Mouse (Mus musculus): ENCODE data around the gene Apol7b.
A peak's percentile ranks its signal among the peaks of the same experiment; 100 is the strongest.
"Not testable (repeated sequence)": the region's sequence is repeated elsewhere in the genome, so short reads cannot be mapped to it uniquely, and the experiment has no call there.

Gene Apol7b

DNA sequence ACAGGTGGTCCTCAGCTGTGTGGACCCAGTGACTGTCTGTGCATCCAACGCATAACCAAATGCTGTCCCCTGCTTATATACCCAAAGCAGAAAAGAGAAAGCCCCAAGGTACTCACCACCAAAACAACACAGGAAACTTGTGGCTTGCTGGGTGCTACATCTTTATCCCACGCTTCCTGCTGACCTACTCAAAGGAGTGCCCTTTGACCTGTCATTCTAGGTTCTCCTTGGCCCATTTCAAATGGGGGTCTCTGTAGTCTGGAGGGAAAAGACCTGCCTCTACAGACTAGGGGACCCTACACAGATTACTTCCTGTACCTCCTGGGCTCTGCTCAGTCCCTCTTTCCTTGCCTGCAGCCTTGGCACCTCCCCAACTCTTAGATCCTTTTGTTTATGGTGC is at the start of gene Apol7b:
Gene Apol7b (minus strand): TSS at position 101 of the 400 bp plus-strand sequence.
- not testable (repeated sequence) for H3K36me3 ChIP-seq (ENCODE audit: control insufficient read depth, insufficient read depth, low read length, poor library complexity, severe bottlenecking); DNase-seq (ENCODE audit: low read depth, low spot score); H3K27me3 ChIP-seq (ENCODE audit: control insufficient read depth, insufficient read depth, low read length, poor library complexity, severe bottlenecking)

DNA sequence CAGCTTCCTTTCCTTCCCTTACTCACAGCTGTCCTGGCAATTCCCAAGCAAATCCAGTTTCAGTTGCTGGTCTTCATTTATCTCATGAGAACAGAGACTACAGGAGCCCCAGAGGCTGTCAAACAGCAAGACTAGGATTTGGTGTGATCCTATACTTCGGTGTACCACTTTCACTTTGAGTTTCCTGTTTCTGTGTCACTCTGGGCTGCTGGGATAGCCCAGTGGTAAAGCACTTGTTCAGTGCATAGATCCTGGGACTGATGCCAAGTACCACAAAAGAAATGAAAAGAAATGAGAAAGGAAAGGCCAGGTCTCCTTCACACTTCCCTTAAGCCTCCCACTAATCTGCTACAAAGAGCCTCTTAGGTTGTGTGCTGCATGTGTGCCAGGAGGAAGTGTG is 47.4 kb upstream of the Apol7b start:
- not testable (repeated sequence) for DNase-seq (ENCODE audit: low read depth, low spot score); H3K27me3 ChIP-seq (ENCODE audit: control insufficient read depth, insufficient read depth, low read length, poor library complexity, severe bottlenecking); H3K36me3 ChIP-seq (ENCODE audit: control insufficient read depth, insufficient read depth, low read length, poor library complexity, severe bottlenecking)

GRCm38 (mm10) chr15:77493181-77493580 is 45.9 kb upstream of the Apol7b start:
- H3K36me3 ChIP-seq (ENCODE audit: control insufficient read depth, insufficient read depth, low read length, poor library complexity, severe bottlenecking); H3K27me3 ChIP-seq (ENCODE audit: control insufficient read depth, insufficient read depth, low read length, poor library complexity, severe bottlenecking); DNase-seq (ENCODE audit: low read depth, low spot score): not testable (repeated sequence)

DNA sequence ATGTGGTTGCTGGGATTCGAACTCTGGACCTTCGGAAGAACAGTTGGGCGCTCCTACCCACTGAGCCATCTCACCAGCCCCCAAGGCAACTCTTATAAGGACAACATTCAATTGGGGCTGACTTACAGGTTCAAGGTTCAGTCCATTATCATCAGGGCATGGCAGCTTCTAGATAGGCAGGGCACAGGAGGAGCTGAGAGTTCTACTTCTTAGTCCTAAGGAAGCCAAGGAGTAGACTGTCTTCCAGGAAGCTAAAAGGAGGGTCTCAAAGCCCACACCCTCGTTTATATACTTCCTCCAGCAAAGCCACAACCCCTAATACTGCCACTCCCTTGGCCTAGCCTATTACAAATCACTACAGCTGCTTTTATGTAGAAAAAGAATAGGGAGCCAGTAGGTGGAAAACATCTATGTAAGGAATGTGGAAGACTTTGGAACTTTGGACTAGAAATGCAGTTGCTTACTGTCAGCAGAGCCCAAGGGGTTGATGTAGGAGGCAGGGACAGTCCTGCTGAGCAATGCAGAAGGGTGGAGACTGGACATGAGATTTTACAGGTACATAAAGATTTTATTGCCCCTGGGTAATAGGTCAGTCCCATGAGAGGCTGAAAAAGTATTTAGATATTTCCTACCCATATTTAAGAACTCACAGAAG is 35.0 kb upstream of the Apol7b start:
- no peaks in the 10 kb centered on the region for H3K36me3 ChIP-seq (ENCODE audit: control insufficient read depth, insufficient read depth, low read length, poor library complexity, severe bottlenecking)
- H3K27me3 ChIP-seq (ENCODE audit: control insufficient read depth, insufficient read depth, low read length, poor library complexity, severe bottlenecking): no peaks in the 10 kb centered on the region
- DNase-seq (ENCODE audit: low read depth, low spot score): no peak

DNA sequence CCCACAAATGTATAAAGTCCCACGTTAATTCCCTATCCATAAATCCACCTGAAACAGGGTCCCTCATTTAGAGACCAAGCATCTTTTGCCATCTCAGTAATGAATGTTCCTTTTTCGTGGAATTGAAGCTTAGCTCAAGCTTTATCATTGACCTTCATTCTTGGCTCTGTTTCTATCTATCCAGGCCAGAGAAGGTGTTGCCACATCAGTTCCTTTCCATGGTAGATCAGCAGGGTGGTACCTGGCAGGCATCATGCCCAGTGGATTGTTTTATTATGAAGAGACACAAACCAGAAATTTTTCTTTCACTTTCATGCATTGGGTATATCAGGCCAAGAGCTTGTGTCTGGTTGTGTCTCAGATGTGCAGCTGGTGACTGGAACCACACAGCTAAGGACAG is 29.4 kb upstream of the Apol7b start, which contains the start of gene Apol10a:
Gene Apol10a (plus strand): TSS at position 355 of the 400 bp plus-strand sequence.
- DNase-seq (ENCODE audit: low read depth, low spot score); H3K36me3 ChIP-seq (ENCODE audit: control insufficient read depth, insufficient read depth, low read length, poor library complexity, severe bottlenecking); H3K27me3 ChIP-seq (ENCODE audit: control insufficient read depth, insufficient read depth, low read length, poor library complexity, severe bottlenecking): not testable (repeated sequence)

- H3K27me3 ChIP-seq (ENCODE audit: control insufficient read depth, insufficient read depth, low read length, poor library complexity, severe bottlenecking); H3K36me3 ChIP-seq (ENCODE audit: control insufficient read depth, insufficient read depth, low read length, poor library complexity, severe bottlenecking); DNase-seq (ENCODE audit: low read depth, low spot score): not testable (repeated sequence)
Measured at GRCm38 (mm10) chr15:77474699-77475390, 27.6 kb upstream of the Apol7b start.

DNA sequence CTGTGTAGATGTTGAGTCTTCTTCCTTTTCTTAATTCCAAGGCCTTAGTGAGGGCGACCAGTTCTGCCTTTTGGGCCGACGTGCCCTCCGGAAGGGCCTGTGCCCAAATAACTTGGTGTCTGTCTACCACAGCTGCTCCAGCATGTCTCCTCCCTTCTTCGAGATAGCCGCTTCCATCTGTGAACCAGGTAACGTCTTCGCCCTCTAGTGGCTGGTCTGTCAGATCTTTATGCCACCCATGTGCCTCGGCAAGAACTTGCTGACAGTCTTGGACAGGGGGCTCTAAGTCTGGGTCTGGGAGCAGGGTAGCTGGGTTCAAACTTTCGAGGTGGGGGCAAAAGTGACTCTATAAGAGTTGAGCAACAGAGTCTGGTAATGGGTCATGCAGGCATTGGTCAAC is 2.6 kb upstream of the Apol7b start:
- DNase-seq (ENCODE audit: low read depth, low spot score): peak; percentile 0
- not testable (repeated sequence) for H3K36me3 ChIP-seq (ENCODE audit: control insufficient read depth, insufficient read depth, low read length, poor library complexity, severe bottlenecking); H3K27me3 ChIP-seq (ENCODE audit: control insufficient read depth, insufficient read depth, low read length, poor library complexity, severe bottlenecking)

- H3K27me3 ChIP-seq (ENCODE audit: control insufficient read depth, insufficient read depth, low read length, poor library complexity, severe bottlenecking); H3K36me3 ChIP-seq (ENCODE audit: control insufficient read depth, insufficient read depth, low read length, poor library complexity, severe bottlenecking): not testable (repeated sequence)
Measured at GRCm38 (mm10) chr15:77445668-77446067, 1.6 kb downstream of the Apol7b start.

GRCm38 (mm10) chr15:77444746-77445145 is 2.5 kb downstream of the Apol7b start:
- H3K36me3 ChIP-seq (ENCODE audit: control insufficient read depth, insufficient read depth, low read length, poor library complexity, severe bottlenecking); H3K27me3 ChIP-seq (ENCODE audit: control insufficient read depth, insufficient read depth, low read length, poor library complexity, severe bottlenecking); DNase-seq (ENCODE audit: low read depth, low spot score): not testable (repeated sequence)

More at GRCm38 (mm10) chr15:77445668-77446067, 1.6 kb downstream of the Apol7b start:
- DNase-seq (ENCODE audit: low read depth, low spot score): not testable (repeated sequence)

DNA sequence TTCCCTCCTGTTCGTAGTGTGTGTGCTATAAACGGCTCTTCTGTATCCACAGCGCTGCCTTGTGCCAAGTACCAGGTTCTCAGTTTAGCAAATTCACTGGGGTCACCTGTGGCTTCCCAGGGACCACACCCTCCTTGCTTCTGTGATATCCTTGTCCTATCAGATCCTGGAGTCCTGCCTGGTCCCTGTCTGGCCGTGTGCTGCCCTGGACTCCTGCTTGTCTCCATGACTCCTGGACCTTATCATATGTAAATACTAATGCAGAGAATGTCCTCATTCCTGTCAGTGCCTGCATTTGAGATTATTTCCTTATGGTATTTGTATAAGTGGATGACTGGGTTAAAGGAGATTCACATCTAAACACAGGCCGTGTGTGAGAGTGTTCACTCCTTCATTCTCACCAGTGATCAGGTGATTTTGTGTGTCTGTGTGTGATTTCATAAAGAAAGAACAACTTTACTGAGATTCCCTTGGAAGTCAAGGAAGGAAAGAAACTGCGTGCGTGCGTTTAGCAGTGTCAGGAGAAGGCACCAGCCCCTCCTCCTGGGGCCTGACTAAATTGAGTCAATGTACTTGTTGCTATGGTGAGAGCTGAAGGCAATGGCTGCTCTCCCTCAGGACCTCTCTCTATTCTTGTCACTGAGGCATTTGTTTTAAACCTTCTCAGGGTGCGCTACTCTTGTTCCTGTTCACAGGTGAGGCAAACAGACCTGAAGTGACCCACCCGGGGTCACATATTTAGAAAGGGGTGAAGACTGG is 18.4 kb downstream of the Apol7b start:
- H3K27me3 ChIP-seq (ENCODE audit: control insufficient read depth, insufficient read depth, low read length, poor library complexity, severe bottlenecking); H3K36me3 ChIP-seq (ENCODE audit: control insufficient read depth, insufficient read depth, low read length, poor library complexity, severe bottlenecking); DNase-seq (ENCODE audit: low read depth, low spot score): not testable (repeated sequence)

DNA sequence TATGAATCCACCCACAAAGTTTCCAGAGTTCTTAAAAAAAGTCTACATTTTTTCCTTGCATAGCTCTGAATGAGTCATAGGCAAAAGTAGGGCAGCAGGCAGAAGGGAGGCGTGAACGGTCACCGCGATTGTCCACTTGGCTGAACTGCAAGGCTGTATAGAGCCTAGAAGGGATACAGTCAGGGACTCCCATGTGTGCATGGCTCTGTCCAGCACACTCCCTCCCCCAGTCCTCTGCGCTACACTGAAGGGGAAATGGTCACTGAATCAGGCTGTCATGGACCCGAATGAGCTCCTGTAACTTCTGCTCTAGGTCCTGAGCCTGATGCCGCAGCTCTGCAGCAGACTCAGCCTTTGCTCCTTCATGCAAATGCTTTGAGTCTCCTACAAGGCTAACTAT is 24.4 kb downstream of the Apol7b start:
- not testable (repeated sequence) for DNase-seq (ENCODE audit: low read depth, low spot score); H3K36me3 ChIP-seq (ENCODE audit: control insufficient read depth, insufficient read depth, low read length, poor library complexity, severe bottlenecking); H3K27me3 ChIP-seq (ENCODE audit: control insufficient read depth, insufficient read depth, low read length, poor library complexity, severe bottlenecking)

DNA sequence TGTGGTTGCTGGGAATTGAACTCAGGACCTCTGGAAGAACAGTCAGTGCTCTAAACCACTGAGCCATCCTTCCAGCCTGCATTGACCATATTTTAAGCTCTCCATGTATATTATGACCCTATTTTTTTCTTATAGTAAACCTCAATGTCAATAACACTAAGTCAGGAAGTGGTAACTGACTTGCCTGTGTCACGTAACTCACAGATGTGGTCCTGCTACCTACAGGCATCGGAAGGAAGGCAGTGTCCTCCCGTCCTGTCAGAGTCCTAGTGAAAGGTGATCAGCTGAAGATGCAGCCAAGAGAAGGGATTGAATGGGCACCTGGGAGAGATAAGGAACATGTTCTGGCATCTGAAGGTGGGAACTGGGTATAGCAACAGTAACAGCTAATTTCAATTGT is 27.6 kb downstream of the Apol7b start:
- DNase-seq (ENCODE audit: low read depth, low spot score); H3K27me3 ChIP-seq (ENCODE audit: control insufficient read depth, insufficient read depth, low read length, poor library complexity, severe bottlenecking); H3K36me3 ChIP-seq (ENCODE audit: control insufficient read depth, insufficient read depth, low read length, poor library complexity, severe bottlenecking): not testable (repeated sequence)

DNA sequence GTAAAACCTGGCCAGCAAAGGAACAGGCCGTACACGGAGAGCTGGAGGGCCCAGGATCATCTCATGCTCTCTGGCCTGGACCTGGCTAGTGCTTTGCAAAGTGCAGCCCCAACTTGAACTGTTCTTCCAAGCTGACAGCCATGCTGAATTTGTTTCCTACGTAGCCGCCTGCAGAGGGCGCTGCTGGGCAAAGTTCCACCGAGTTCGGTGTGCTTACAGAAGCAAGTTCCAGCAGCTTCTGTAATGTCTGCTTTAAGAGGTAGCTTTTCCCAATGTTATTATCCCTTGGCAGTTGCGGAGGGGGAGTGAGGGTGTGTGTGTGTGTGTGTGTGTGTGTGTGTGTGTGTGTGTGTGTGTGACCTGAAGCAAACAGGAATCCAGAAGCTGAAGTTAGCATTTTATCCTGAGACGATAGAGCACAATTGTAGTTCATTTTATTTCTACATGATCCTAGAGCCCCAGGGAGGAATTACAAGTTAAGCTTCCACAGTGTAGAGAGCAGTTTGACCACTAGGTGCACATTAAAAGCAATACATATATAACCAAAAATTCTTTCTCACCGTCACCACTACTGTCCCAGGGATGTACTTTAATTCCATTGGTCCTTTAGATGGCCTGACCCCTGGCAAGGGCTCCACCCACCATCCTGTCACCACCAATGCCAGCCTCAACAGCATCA is 30.5 kb downstream of the Apol7b start:
- not testable (repeated sequence) for DNase-seq (ENCODE audit: low read depth, low spot score); H3K27me3 ChIP-seq (ENCODE audit: control insufficient read depth, insufficient read depth, low read length, poor library complexity, severe bottlenecking); H3K36me3 ChIP-seq (ENCODE audit: control insufficient read depth, insufficient read depth, low read length, poor library complexity, severe bottlenecking)

DNA sequence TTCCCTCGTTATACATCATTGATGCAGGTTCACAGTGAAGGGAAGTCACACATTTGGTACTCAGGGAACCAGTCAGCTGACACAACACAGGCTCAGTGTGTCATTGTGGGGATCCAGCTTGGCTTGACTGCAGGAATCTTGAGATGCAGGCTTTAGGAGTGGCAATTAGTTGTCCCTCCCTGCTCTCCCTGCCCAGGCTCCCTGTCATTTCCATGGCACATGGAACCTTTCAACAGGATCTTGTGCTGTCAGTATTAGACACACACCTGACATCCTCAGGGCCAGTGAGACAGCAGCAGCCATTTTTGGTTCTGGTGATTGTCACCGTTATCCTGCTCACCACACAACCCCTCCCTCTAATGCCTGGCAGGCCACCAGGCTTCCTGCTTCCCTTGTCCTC is 31.6 kb downstream of the Apol7b start:
- H3K36me3 ChIP-seq (ENCODE audit: control insufficient read depth, insufficient read depth, low read length, poor library complexity, severe bottlenecking); H3K27me3 ChIP-seq (ENCODE audit: control insufficient read depth, insufficient read depth, low read length, poor library complexity, severe bottlenecking); DNase-seq (ENCODE audit: low read depth, low spot score): not testable (repeated sequence)

DNA sequence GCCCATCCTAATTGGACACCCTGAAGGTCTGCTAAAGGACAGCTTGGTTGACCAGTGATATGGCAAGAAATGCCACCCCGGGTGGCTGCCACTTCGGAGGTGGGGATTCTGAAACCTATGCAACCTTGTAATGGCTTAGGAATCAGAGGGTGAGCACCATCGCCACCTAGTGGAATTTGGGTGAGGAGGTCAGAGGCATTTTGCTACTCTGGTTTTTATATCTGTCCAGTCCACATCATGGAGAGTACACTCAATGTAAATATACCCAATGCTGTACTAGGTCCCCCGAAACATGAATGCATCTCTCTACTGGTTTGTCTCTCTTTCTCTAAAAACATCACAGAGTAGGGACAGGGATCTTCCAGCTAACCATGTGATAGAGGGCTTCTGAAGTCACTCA is 34.6 kb downstream of the Apol7b start:
- H3K27me3 ChIP-seq (ENCODE audit: control insufficient read depth, insufficient read depth, low read length, poor library complexity, severe bottlenecking); H3K36me3 ChIP-seq (ENCODE audit: control insufficient read depth, insufficient read depth, low read length, poor library complexity, severe bottlenecking); DNase-seq (ENCODE audit: low read depth, low spot score): not testable (repeated sequence)
